Mouse (Mus musculus) kidney, postnatal 0 days (tissue): ENCODE results near the gene Tbc1d22a. TPM values are rescaled to one million over a fixed set of nuclear protein-coding genes. Genes with fewer than 3 reads are reported as not detected.
A peak's percentile ranks its signal among the peaks of the same experiment; 100 is the strongest.

Experiments used
- ATAC-seq: fragments of 200-750 bp; cut with Nextera tagmentation; replicated peaks from 2 replicates; pipeline ENCODE4 v1.8.0; 2017; ENCODE audit warnings: low read depth, moderate number of reproducible peaks, moderate TSS enrichment, moderate library complexity; ENCODE audit not compliant: low FRiP score
- DNase-seq: peaks from one replicate; pipeline ENCODE4 v3.0.0-alpha.2; 2016; ENCODE audit warnings: low spot score
- H3K27ac ChIP-seq: fragments of 300-500 bp; sonication (generic); 2 replicates; pipeline ENCODE4 v1.5.1; 2014; ENCODE audit warnings: mild to moderate bottlenecking
- H3K27me3 ChIP-seq: fragments of 300-500 bp; sonication (generic); 2 replicates; pipeline ENCODE4 v1.6.1; 2014; ENCODE audit warnings: low read length, mixed read lengths; ENCODE audit not compliant: insufficient read depth
- H3K36me3 ChIP-seq: fragments of 300-500 bp; sonication (generic); 2 replicates; pipeline ENCODE4 v1.6.1; 2014; ENCODE audit warnings: low read length, mixed read lengths; ENCODE audit not compliant: insufficient read depth
- H3K4me1 ChIP-seq: fragments of 300-500 bp; sonication (generic); replicated peaks from 2 replicates; pipeline ENCODE4 v1.6.1; 2014; ENCODE audit warnings: antibody characterized with exemption, low read length, mixed read lengths; ENCODE audit not compliant: insufficient read depth
- H3K4me2 ChIP-seq: fragments of 300-500 bp; sonication (generic); 2 replicates; pipeline ENCODE4 v1.6.1; 2014; ENCODE audit warnings: mild to moderate bottlenecking, low read length, moderate library complexity, mixed read lengths
- H3K4me3 ChIP-seq: fragments of 300-500 bp; sonication (generic); replicated peaks from 2 replicates; pipeline ENCODE4 v1.5.1; 2014; ENCODE audit warnings: low read depth, low read length
- H3K9ac ChIP-seq: fragments of 300-500 bp; sonication (generic); 2 replicates; pipeline ENCODE4 v1.6.1; 2014; ENCODE audit warnings: low read depth, low read length
- H3K9me3 ChIP-seq: fragments of 300-500 bp; sonication (generic); replicated peaks from 2 replicates; pipeline ENCODE4 v1.6.1; 2016; ENCODE audit warnings: low read length, inconsistent platforms, mixed read lengths
- CTCF ChIP-seq: IDR thresholded peaks from 2 replicates; pipeline ENCODE4 v1.5.1; 2016; ENCODE audit warnings: antibody characterized with exemption, low read depth, mild to moderate bottlenecking, moderate library complexity
- WGBS: fragments of 180-500 bp; shearing (Covaris S2); extraction: QIAGEN DNeasy Blood & Tissue Kit; methylation state at CpG from one replicate; pipeline ENCODE4 v1.1.7; 2014; 5-methylcytosine and 5-hydroxymethylcytosine counted together
- polyA plus RNA-seq: library from polyadenylated mRNA; unstranded; fragments of >200 nt; fragmentation: Nextera tagmentation; extraction: Ambion mirVana; gene quantifications from 2 replicates; pipeline ENCODE4 v1.2.1, GENCODE M21; 2015

Gene Tbc1d22a
- polyA plus RNA-seq, 1 experiment from 2014 or later: 12.7 TPM

DNA sequence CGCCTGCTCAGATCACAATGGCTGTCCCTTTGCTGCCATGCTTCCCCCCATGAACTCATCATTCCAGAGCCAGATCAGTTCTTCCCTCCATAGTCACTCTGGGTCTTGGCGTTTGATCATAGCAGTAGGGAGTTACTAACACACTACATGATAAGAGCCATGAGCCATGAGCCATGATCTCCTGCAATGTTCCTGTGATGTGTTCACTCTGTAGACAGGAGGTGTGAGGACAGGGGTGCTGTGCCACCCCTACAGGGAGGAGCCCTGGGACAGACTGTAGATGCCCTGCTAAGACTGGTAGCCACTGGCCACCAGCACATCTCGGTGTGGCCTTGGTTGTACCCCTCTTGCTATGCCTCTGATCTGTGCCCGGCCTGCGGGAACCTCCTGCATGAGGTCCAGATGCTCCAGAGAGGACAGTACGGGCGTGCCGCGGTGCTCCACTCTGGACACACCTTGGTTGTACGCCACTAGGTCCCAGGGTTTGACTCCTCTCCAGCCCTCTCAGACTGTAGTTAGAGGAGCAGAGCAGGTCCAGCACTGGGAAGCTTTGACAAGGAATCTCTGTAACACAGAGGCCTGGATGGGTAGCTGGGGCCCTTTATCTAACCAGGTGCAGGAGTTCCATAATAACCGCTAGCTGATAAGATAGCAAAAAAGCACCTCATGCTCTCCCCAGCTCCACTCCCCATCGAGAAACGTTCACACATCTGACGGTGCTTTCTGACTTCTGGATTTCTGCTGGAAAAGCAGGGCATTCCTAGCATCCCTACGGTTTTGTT lies 224.9 kb downstream of the Tbc1d22a start:
- no peak for DNase-seq
- Histone ChIP-seq H3K27ac (no peak overlapping the region), H3K36me3 (no peaks in the 10 kb centered on the region), H3K4me3 (no peak overlapping the region), H3K4me1 (no peaks in the 10 kb centered on the region), H3K4me2 (no peak overlapping the region), H3K27me3 (no peaks in the 10 kb centered on the region), H3K9me3 (no peaks in the 10 kb centered on the region), H3K9ac (no peak overlapping the region)
- WGBS: 90% methylated on average over 15 of the region's 15 CpGs
- ATAC-seq: no peak
- no peak for TF ChIP-seq CTCF

GRCm38 (mm10) chr15:86444271-86444670 lies 230.0 kb downstream of the Tbc1d22a start:
- no peak for TF ChIP-seq CTCF
- no peaks in the 10 kb centered on the region for H3K9me3 ChIP-seq
- H3K36me3 ChIP-seq: no peaks in the 10 kb centered on the region
- no peak overlapping the region for H3K9ac ChIP-seq
- no peaks in the 10 kb centered on the region for H3K4me1 ChIP-seq
- H3K4me2 ChIP-seq: no peak overlapping the region
- WGBS: 76% methylated on average over 2 of the region's 2 CpGs
- H3K4me3 ChIP-seq: no peak overlapping the region
- H3K27me3 ChIP-seq: no peaks in the 10 kb centered on the region
- no peak for ATAC-seq
- DNase-seq: no peak
- no peak overlapping the region for H3K27ac ChIP-seq

GRCm38 (mm10) chr15:86446064-86446463 lies 231.8 kb downstream of the Tbc1d22a start:
- H3K36me3 ChIP-seq: no peaks in the 10 kb centered on the region
- H3K4me3 ChIP-seq: no peak overlapping the region
- ATAC-seq (no peak), DNase-seq (no peak)
- no peak overlapping the region for H3K4me2 ChIP-seq
- no peak overlapping the region for H3K9ac ChIP-seq
- H3K27me3 ChIP-seq: no peaks in the 10 kb centered on the region
- no peak overlapping the region for H3K27ac ChIP-seq
- no peaks in the 10 kb centered on the region for H3K4me1 ChIP-seq
- TF ChIP-seq CTCF: no peak
- no peaks in the 10 kb centered on the region for H3K9me3 ChIP-seq

GRCm38 (mm10) chr15:86447251-86447650 lies 233.0 kb downstream of the Tbc1d22a start:
- no peaks in the 10 kb centered on the region for H3K9me3 ChIP-seq
- ATAC-seq: no peak
- WGBS: 83% methylated on average over 7 of the region's 7 CpGs
- no peak overlapping the region for H3K9ac ChIP-seq
- H3K27ac ChIP-seq: no peak overlapping the region
- no peaks in the 10 kb centered on the region for H3K4me1 ChIP-seq
- no peak for DNase-seq
- H3K4me2 ChIP-seq: no peak overlapping the region
- no peak overlapping the region for H3K4me3 ChIP-seq
- no peaks in the 10 kb centered on the region for H3K27me3 ChIP-seq
- no peak for TF ChIP-seq CTCF
- no peaks in the 10 kb centered on the region for H3K36me3 ChIP-seq

GRCm38 (mm10) chr15:86449236-86449635 lies 235.0 kb downstream of the Tbc1d22a start:
- whole genome bisulfite sequencing: 90% methylated on average over 5 of the region's 5 CpGs
- Histone ChIP-seq H3K4me3 (no peak overlapping the region), H3K36me3 (no peaks in the 10 kb centered on the region), H3K4me2 (no peak overlapping the region), H3K27ac (no peak overlapping the region), H3K9me3 (no peaks in the 10 kb centered on the region), H3K4me1 (no peaks in the 10 kb centered on the region), H3K9ac (no peak overlapping the region), H3K27me3 (no peaks in the 10 kb centered on the region)
- no peak for TF ChIP-seq CTCF
- ATAC-seq: no peak
- DNase-seq: no peak

GRCm38 (mm10) chr15:86449794-86450193 lies 235.5 kb downstream of the Tbc1d22a start:
- WGBS: 97% methylated on average over 2 of the region's 2 CpGs
- no peaks in the 10 kb centered on the region for H3K9me3 ChIP-seq
- no peaks in the 10 kb centered on the region for H3K36me3 ChIP-seq
- DNase-seq: no peak
- no peaks in the 10 kb centered on the region for H3K27me3 ChIP-seq
- H3K27ac ChIP-seq: no peak overlapping the region
- no peak for ATAC-seq
- no peak overlapping the region for H3K9ac ChIP-seq
- no peak for TF ChIP-seq CTCF
- no peak overlapping the region for H3K4me2 ChIP-seq
- H3K4me3 ChIP-seq: no peak overlapping the region
- H3K4me1 ChIP-seq: no peaks in the 10 kb centered on the region

DNA sequence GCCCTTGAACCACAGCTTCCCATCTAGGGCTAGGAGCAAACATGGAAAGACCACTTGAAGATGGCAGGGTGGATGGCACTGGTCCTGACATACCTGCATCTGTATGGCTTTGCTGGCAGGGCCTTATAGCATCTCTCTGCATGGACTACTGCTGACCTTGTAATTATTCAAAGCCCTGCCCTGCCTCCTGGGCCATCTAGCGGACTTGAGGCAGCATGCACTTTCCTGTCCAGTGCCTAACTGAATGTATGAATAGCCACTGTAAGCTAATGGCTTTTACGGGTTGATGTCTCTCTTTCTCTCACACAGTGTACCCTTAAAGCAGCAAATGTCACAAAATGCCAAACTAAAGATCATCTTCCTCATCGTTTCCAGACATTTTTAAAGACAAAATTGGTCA lies 245.2 kb downstream of the Tbc1d22a start:
- H3K4me3 ChIP-seq: no peak overlapping the region
- H3K9me3 ChIP-seq: no peaks in the 10 kb centered on the region
- DNase-seq (no peak), ATAC-seq (no peak)
- no peak overlapping the region for H3K4me2 ChIP-seq
- 79% methylated on average over 3 of the region's 3 CpGs for WGBS
- H3K36me3 ChIP-seq: no peaks in the 10 kb centered on the region
- no peaks in the 10 kb centered on the region for H3K4me1 ChIP-seq
- H3K27me3 ChIP-seq: no peaks in the 10 kb centered on the region
- H3K27ac ChIP-seq: no peak overlapping the region
- no peak overlapping the region for H3K9ac ChIP-seq
- peak; percentile 39; the same call in 1 of the 2 replicates for TF ChIP-seq CTCF
